Mouse (Mus musculus): ENCODE measurements at regions not wholly inside any gene's neighbourhood (a gene's known extent, or its start where the extent isn't known, plus 50 kb on each side); places are given as distances from the start of the nearest gene placed in this dataset.
"Not testable (repeated sequence)": the region's sequence is repeated elsewhere in the genome, so short reads cannot be mapped to it uniquely, and the experiment has no call there.

- no peak for DNase-seq
These were observed 102.0 kb upstream of the Ghr start for GRCm38 (mm10) chr15:3685254-3685653.

GRCm38 (mm10) chr15:3677026-3677425 is 93.7 kb upstream of the Ghr start:
- not testable (repeated sequence) for DNase-seq

- no peak for DNase-seq
These were observed 89.3 kb upstream of the Ghr start for GRCm38 (mm10) chr15:3672586-3672985.

- no peak for DNase-seq
These were observed 87.9 kb upstream of the Ghr start for GRCm38 (mm10) chr15:3671169-3671568.

GRCm38 (mm10) chr15:3669411-3669810 is 86.1 kb upstream of the Ghr start:
- DNase-seq, result no peak

- DNase-seq, result no peak
These were observed 85.6 kb upstream of the Ghr start for GRCm38 (mm10) chr15:3668863-3669262.

- no peak for DNase-seq
These were observed 65.4 kb upstream of the Ghr start for GRCm38 (mm10) chr15:3648741-3649140.

- DNase-seq, result no peak
These were observed 56.8 kb upstream of the Ghr start for GRCm38 (mm10) chr15:3640091-3640490.

Data from cerebellum, postnatal 10 days (tissue).